Mouse (Mus musculus) midbrain, embryonic 15.5 days (tissue): ENCODE results near the gene Gstp1. TPM values are rescaled to one million over a fixed set of nuclear protein-coding genes. Genes with fewer than 3 reads are reported as not detected.

Source experiments
- ATAC-seq: fragments of 200-750 bp; cut with Nextera tagmentation; replicated peaks from 2 replicates; pipeline ENCODE4 v1.8.0; 2017; ENCODE audit warnings: moderate TSS enrichment
- H3K27ac ChIP-seq: fragments of 300-500 bp; sonication (generic); 2 replicates; pipeline ENCODE4 v1.5.1; 2015; ENCODE audit warnings: mild to moderate bottlenecking, inconsistent platforms
- H3K27me3 ChIP-seq: fragments of 300-500 bp; sonication (generic); replicated peaks from 2 replicates; pipeline ENCODE4 v1.6.1; 2015; ENCODE audit warnings: inconsistent platforms
- H3K36me3 ChIP-seq: fragments of 300-500 bp; sonication (generic); replicated peaks from 2 replicates; pipeline ENCODE4 v1.6.1; 2015; ENCODE audit warnings: inconsistent platforms
- H3K4me1 ChIP-seq: fragments of 300-500 bp; sonication (generic); 2 replicates; pipeline ENCODE4 v1.6.1; 2015; ENCODE audit warnings: inconsistent platforms
- H3K4me2 ChIP-seq: fragments of 300-500 bp; sonication (generic); 2 replicates; pipeline ENCODE4 v1.6.1; 2015; ENCODE audit warnings: inconsistent platforms, mild to moderate bottlenecking, moderate library complexity
- H3K4me3 ChIP-seq: fragments of 300-500 bp; sonication (generic); 2 replicates; pipeline ENCODE4 v1.5.1; 2015; ENCODE audit warnings: mild to moderate bottlenecking, inconsistent platforms
- H3K9ac ChIP-seq: fragments of 300-500 bp; sonication (generic); 2 replicates; pipeline ENCODE4 v1.6.1; 2015; ENCODE audit warnings: mild to moderate bottlenecking, inconsistent platforms
- H3K9me3 ChIP-seq: fragments of 300-500 bp; sonication (generic); 2 replicates; pipeline ENCODE4 v1.6.1; 2016; ENCODE audit warnings: inconsistent platforms
- WGBS: fragments of 180-500 bp; shearing (Covaris S2); methylation state at CpG from one replicate; pipeline ENCODE4 v1.1.7; 2015; ENCODE audit warnings: mixed read lengths; 5-methylcytosine and 5-hydroxymethylcytosine counted together
- polyA plus RNA-seq: library from polyadenylated mRNA; unstranded; fragments of >200 nt; fragmentation: Nextera tagmentation; extraction: Ambion mirVana; gene quantifications from 2 replicates; pipeline ENCODE4 v1.2.1, GENCODE M21; 2015

Gene Gstp1
- 513 and 520 TPM in 2 replicates for polyA plus RNA-seq

DNA sequence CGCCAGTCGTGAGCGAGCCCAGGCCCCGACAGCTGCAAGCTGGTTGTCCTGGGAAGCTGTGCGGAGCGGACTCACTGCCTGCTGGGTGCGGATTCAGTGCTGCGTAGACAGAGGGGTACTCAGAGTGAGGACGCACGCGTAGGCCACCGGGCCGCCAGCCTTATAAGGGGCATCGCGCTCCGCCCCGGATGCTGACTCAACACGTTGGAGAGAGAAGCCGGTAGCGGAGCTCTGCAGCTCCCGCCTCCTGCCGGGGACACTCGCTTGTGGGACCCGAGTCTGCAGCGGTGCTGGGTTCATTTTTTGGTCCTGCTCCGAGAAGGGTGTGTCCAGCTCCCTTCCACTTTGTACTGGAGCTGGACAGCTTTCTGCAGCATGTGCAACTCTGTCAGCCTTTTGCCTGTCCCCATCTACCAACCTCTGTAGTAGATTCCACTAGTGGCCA is at the start of gene Gstp1:
Gstp1 (minus strand) TSS at position 198 of the 445 bp plus-strand sequence.
- WGBS = under 1% methylated on average over 26 of the region's 26 CpGs
- Histone ChIP-seq H3K27me3 (no peaks in the 10 kb centered on the region), H3K36me3 (0 out of 2 replicates have a peak, but pooled peaks cover 4% of the 10 kb centered on the region), H3K4me1 (peaks cover 20% of the 10 kb centered on the region), H3K9me3 (no peaks in the 10 kb centered on the region), H3K4me3 (peak within 1 kb of the TSS; percentile 53), H3K4me2 (peak within 1 kb of the TSS; percentile 77), H3K27ac (peak within 1 kb of the TSS; percentile 67), H3K9ac (peak within 1 kb of the TSS; percentile 60)
- ATAC-seq = peak; percentile 90

DNA sequence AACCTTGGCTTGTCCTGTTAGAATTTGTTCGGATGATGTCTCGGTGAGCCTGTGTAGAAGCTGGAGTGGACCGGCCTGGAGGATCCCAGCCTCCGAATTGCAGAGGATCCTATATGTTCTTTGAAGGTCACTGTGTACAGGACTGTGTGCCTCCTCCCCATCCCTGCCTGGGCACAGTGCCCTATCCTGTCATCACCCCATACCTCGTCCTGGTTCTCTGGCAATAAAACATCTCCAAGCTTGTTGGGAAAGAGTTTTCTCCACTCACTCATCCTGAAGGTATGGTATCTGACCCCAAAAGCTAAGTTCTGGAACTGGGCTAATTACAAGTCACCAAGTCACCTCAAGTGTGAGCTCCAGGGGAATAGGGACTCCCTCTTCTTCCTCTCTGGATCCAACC is 49.3 kb upstream of the Gstp1 start:
- 0 out of 2 replicates have a peak, but pooled peaks cover 6% of the 10 kb centered on the region for H3K27me3 ChIP-seq
- H3K4me3 ChIP-seq = no peak overlapping the region
- 92% methylated on average over 5 of the region's 5 CpGs for WGBS
- no peak overlapping the region for H3K4me2 ChIP-seq
- H3K9me3 ChIP-seq = no peaks in the 10 kb centered on the region
- H3K36me3 ChIP-seq = no peaks in the 10 kb centered on the region
- no peak for ATAC-seq
- H3K27ac ChIP-seq = no peak overlapping the region
- no peak overlapping the region for H3K9ac ChIP-seq
- H3K4me1 ChIP-seq = no peaks in the 10 kb centered on the region

DNA sequence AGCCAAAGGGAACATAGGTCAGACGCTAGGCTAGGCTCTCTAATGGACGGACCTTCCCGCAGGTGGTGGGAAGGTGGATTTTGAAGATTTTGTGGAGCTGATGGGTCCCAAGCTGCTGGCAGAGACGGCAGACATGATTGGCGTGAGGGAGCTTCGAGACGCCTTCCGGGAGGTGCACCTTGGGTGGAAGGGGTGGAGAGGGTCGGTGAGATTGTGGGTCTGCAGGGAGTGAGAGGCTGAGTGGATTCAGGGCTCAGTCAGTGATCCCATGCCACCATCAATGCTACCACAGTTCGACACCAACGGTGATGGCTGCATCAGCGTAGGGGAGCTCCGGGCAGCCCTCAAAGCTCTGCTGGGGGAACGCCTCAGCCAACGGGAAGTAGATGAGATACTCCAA is 48.4 kb upstream of the Gstp1 start:
- 90% methylated on average over 15 of the region's 15 CpGs for WGBS
- no peak for ATAC-seq
- Histone ChIP-seq H3K4me2 (no peak overlapping the region), H3K4me1 (no peaks in the 10 kb centered on the region), H3K27me3 (0 out of 2 replicates have a peak, but pooled peaks cover 6% of the 10 kb centered on the region), H3K36me3 (no peaks in the 10 kb centered on the region), H3K4me3 (no peak overlapping the region), H3K27ac (no peak overlapping the region), H3K9ac (no peak overlapping the region), H3K9me3 (no peaks in the 10 kb centered on the region)

DNA sequence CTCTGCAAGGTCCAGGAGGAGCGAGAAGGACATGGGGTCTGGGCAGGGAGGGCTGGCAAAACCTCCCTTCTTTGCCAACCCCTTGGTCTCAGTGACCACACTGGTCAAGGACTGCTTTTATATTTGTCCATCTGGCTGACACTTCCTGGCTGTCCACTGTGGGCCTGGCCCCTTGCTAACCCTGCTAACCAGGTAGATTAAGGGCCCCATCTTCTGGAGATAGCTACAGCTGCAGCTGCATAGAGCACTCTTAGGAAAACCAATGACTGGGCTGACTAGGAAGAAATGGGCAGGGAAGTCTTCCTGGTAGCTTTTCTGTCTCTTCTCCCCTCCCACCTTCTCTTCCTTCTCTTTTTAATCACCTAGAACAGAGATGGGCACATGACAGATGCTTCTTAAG is 47.2 kb upstream of the Gstp1 start:
- 81% methylated on average over 1 of the region's 1 CpGs for WGBS
- Histone ChIP-seq H3K27me3 (0 out of 2 replicates have a peak, but pooled peaks cover 6% of the 10 kb centered on the region), H3K27ac (no peak overlapping the region), H3K36me3 (no peaks in the 10 kb centered on the region), H3K9me3 (no peaks in the 10 kb centered on the region), H3K9ac (no peak overlapping the region), H3K4me2 (no peak overlapping the region), H3K4me1 (no peaks in the 10 kb centered on the region), H3K4me3 (no peak overlapping the region)
- ATAC-seq = no peak

DNA sequence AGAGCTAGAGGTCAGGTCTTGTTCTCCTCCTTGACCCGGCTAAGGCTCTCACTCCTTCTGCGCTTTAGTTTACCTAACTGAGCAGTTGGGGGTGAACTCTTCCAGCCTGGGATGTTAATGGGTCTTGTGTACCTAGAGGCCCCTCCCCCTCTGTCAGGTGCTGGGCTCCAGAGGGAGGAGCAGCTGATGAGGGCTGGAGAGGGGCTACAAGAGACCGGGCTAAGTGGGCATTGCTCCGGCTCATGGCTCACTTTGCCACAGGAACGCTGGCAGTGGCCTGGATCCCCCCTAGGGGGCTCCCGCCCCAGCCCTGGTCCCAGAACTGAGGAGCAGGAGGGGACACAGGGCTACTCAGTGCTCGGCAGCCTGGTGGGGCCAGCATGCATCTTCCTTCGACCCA is 46.0 kb upstream of the Gstp1 start:
- no peak for ATAC-seq
- WGBS = 31% methylated on average over 8 of the region's 8 CpGs

DNA sequence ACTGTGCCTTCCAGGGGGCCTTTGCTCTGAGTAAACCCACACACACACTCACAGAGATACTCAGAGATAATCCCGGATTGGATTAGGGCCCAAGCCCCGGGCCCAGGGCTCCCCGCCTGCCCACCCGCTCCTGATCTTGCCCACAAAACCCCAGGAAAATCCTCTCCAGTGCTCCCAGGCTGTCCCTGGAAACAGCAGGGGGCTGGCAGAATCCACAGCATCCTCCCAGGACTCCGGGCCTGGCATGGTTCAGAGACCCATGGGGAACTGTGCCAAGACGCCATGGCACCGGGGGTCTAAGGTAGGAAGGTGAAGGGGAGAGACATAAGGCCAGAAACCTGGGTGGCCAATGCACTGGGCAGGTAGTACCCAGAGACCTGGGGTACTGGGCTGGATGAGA is 45.5 kb upstream of the Gstp1 start:
- Histone ChIP-seq H3K9ac (no peak overlapping the region), H3K4me2 (no peak overlapping the region), H3K27ac (no peak overlapping the region), H3K4me3 (no peak overlapping the region), H3K27me3 (0 out of 2 replicates have a peak, but pooled peaks cover 2% of the 10 kb centered on the region), H3K4me1 (no peaks in the 10 kb centered on the region), H3K36me3 (no peaks in the 10 kb centered on the region), H3K9me3 (no peaks in the 10 kb centered on the region)
- WGBS = 59% methylated on average over 7 of the region's 7 CpGs
- ATAC-seq = no peak

More for the DNA sequence above, 46.0 kb upstream of the Gstp1 start:
- Histone ChIP-seq H3K27me3 (0 out of 2 replicates have a peak, but pooled peaks cover 2% of the 10 kb centered on the region), H3K9me3 (no peaks in the 10 kb centered on the region), H3K27ac (no peak overlapping the region), H3K36me3 (no peaks in the 10 kb centered on the region), H3K4me2 (no peak overlapping the region), H3K4me3 (no peak overlapping the region), H3K4me1 (no peaks in the 10 kb centered on the region), H3K9ac (no peak overlapping the region)

DNA sequence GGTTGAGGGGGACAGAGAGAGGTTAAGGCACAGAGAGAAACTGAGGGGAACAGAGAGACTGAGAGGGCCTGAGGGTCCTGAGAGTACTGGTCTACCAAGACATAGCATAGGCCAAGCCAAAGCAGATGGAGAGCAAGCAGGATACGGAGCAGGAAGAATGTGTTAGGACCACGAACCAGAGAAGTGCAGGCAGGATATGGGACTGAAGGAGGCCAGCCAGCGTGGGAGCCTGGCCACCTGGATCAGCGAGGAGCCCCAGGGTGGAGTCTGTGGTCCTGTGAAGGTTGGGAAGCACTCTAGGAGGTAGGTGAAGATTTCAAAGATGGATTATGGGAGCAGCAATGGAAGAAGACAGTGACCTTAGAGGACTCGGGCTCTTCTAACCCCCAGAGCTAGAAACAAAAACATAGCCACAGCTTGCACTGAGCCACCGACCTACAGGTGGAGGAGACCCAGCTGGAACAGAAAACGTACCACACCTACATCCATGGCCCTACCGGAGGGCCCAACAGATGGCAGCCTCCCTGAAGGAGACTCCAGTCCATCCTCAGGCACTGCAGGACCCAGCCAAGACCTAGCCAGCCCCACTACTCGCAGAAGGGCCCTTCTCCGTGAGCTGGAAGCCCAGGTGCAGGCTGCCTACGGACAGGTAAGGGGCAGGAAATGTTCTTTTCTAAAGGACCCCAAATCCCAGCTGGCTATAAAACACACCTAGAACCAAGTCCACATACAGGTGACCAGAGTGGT is 44.6 kb upstream of the Gstp1 start:
- WGBS = 82% methylated on average over 11 of the region's 11 CpGs
- H3K9me3 ChIP-seq = no peaks in the 10 kb centered on the region
- H3K4me1 ChIP-seq = no peaks in the 10 kb centered on the region
- no peak overlapping the region for H3K4me3 ChIP-seq
- H3K36me3 ChIP-seq = no peaks in the 10 kb centered on the region
- no peak overlapping the region for H3K4me2 ChIP-seq
- H3K9ac ChIP-seq = no peak overlapping the region
- ATAC-seq = no peak
- H3K27ac ChIP-seq = no peak overlapping the region
- 0 out of 2 replicates have a peak, but pooled peaks cover 2% of the 10 kb centered on the region for H3K27me3 ChIP-seq

DNA sequence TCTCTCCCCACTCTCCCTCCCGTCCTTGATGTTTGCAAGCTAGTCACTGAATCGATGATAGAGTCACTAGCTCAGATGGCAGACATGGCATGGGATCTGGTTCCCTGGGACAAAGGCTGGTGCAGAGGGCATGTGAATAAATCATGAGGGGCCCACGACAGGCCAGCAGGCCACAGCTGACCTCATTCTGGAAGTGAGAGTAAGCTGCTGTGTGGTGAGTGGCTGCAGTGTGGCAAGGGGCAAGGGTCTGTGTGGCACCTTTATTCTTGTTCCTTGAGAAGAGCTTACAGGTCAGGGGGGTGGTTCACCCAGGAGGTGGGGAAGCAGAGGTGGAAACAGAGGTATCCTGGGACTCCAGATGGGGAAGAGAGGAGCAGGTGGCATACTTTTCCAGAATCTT is 43.6 kb upstream of the Gstp1 start, which contains the start of gene Cabp2:
Cabp2 (plus strand) TSS at position 185 of the 400 bp plus-strand sequence.
- no peaks in the 10 kb centered on the region for H3K36me3 ChIP-seq
- H3K9ac ChIP-seq = no peak within 1 kb of the TSS
- 0 out of 2 replicates have a peak, but pooled peaks cover 2% of the 10 kb centered on the region for H3K27me3 ChIP-seq
- no peak for ATAC-seq
- no peaks in the 10 kb centered on the region for H3K9me3 ChIP-seq
- H3K4me1 ChIP-seq = no peaks in the 10 kb centered on the region
- no peak within 1 kb of the TSS for H3K4me2 ChIP-seq
- WGBS = 50% methylated on average over 3 of the region's 3 CpGs
- no peak within 1 kb of the TSS for H3K27ac ChIP-seq
- no peak within 1 kb of the TSS for H3K4me3 ChIP-seq

DNA sequence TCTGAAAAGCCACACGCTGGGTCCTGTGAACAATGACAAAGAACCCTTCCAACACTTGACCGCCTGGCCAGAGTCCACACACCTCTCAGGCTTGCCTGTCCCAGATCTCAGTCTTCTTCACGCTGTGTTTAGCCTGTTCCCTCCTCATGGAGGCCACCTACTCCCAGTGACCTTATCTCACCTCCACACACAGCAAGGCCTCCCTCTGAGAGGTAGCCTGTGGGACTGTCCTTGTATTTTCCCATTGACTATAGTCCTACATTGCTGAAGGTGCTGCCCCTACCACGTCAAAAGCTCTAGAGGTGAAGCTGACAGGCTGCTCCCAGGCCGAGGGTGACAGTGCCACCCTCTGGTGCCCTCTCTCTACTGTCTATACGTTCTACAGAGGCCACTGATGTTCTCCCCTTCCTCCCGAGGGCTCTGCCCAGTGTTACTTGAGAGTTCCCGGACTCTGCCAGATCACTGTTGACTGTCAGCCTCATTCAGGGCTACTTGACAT is 42.8 kb upstream of the Gstp1 start:
- Histone ChIP-seq H3K27ac (no peak overlapping the region), H3K4me1 (no peaks in the 10 kb centered on the region), H3K4me2 (no peak overlapping the region), H3K9me3 (no peaks in the 10 kb centered on the region), H3K9ac (no peak overlapping the region), H3K4me3 (no peak overlapping the region), H3K36me3 (no peaks in the 10 kb centered on the region), H3K27me3 (0 out of 2 replicates have a peak, but pooled peaks cover 2% of the 10 kb centered on the region)
- 66% methylated on average over 8 of the region's 8 CpGs for WGBS
- ATAC-seq = no peak

DNA sequence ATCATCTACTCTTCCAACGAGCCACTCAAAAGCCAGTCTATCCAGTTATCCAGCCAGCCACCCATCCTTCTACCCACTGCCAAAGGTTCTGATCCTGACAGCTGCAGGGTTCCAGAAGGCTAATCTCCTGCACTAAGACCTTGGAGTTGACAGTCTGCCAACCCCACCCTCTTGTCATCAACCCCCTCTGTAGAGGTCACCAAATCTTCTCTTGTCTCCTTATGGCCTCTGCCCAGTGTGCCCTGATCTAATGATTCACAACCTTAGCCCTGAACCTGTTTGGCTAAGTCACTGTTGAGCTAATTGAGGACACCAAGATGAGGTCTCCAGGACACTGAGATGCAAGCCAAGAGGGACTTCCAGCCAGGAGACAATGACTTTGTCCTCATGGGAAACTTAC is 41.8 kb upstream of the Gstp1 start:
- H3K9me3 ChIP-seq = no peaks in the 10 kb centered on the region
- H3K4me1 ChIP-seq = no peaks in the 10 kb centered on the region
- H3K36me3 ChIP-seq = no peaks in the 10 kb centered on the region
- ATAC-seq = no peak
- 87% methylated on average over 1 of the region's 1 CpGs for WGBS
- no peak overlapping the region for H3K27ac ChIP-seq
- no peak overlapping the region for H3K4me2 ChIP-seq
- H3K4me3 ChIP-seq = no peak overlapping the region
- H3K27me3 ChIP-seq = 0 out of 2 replicates have a peak, but pooled peaks cover 2% of the 10 kb centered on the region
- no peak overlapping the region for H3K9ac ChIP-seq

DNA sequence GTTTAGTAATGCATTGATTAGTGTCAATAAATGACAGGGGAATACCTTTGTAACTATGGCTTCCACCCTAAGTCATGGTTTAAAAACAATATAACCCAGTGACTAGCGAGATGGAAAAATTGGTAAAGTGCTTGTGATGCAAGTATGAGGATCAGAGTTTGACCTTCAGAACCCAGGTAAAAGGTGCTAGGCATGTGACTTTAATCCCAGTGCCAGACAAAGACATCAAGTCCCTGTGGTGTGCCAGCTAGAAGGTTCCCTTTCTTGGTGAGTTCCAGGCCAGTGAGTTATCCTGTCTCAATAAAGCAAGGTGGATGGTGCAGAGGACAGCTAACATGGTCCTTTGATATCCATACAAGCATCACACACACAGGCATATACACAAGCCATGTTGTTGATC is 37.7 kb upstream of the Gstp1 start:
- no peak overlapping the region for H3K4me2 ChIP-seq
- no peak overlapping the region for H3K27ac ChIP-seq
- H3K4me1 ChIP-seq = no peaks in the 10 kb centered on the region
- H3K4me3 ChIP-seq = no peak overlapping the region
- 87% methylated on average over 1 of the region's 1 CpGs for WGBS
- 0 out of 2 replicates have a peak, but pooled peaks cover 2% of the 10 kb centered on the region for H3K27me3 ChIP-seq
- ATAC-seq = no peak
- no peaks in the 10 kb centered on the region for H3K36me3 ChIP-seq
- no peak overlapping the region for H3K9ac ChIP-seq
- H3K9me3 ChIP-seq = no peaks in the 10 kb centered on the region

DNA sequence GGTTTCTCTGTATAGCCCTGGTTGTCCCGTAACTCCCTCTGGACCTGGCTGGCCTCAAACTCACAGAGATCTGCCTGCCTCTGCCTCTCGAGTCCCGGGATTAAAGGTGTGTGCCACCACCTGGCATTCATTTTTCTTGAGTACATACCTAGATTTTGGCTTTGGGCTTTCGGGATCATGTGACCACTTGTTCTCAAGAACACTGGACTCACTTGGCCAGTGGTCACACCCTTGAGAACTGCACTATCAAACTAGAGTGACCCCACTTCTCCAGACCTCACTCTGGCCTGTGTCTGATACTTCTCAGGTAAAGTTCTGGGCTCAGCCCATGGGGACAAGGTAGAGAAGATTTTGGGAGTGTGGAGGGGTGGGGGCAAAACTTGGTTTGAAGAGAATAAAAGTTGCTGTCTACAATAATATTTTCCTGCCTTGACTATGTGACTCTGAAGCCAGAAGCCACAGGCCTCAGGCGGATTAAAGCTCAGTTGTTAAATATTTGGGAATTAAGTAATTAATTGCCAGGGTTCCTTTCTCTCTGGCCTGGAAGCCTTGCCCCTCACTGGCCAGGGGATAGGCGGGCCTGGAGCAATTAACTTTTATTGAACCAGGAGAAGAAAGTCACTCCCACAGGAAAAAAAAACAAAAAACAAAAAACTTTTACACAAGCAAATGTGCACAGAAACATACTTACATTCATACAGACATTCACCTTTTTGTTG is 35.1 kb upstream of the Gstp1 start:
- no peak overlapping the region for H3K4me3 ChIP-seq
- H3K4me1 ChIP-seq = no peaks in the 10 kb centered on the region
- no peak overlapping the region for H3K9ac ChIP-seq
- no peaks in the 10 kb centered on the region for H3K9me3 ChIP-seq
- H3K27me3 ChIP-seq = no peaks in the 10 kb centered on the region
- no peak for ATAC-seq
- no peaks in the 10 kb centered on the region for H3K36me3 ChIP-seq
- 88% methylated on average over 6 of the region's 6 CpGs for WGBS
- no peak overlapping the region for H3K4me2 ChIP-seq
- H3K27ac ChIP-seq = no peak overlapping the region
